Mouse (Mus musculus): ENCODE measurements around the gene Ptpn7. TPM values are rescaled to one million over a fixed set of nuclear protein-coding genes. Genes with fewer than 3 reads are reported as not detected.

Gene Ptpn7
- polyA plus RNA-seq, 1 experiment from 2014 or later, result 0.24 TPM

- H3K4me2 ChIP-seq (ENCODE audit: low read length), result no peak overlapping the region
- ATAC-seq, result no peak
- H3K9me3 ChIP-seq (ENCODE audit: control insufficient read depth, low read length), result no peaks in the 10 kb centered on the region
- no peak overlapping the region for H3K9ac ChIP-seq (ENCODE audit: low read depth, low read length)
- peaks cover 2% of the 10 kb centered on the region; the same call in 1 of the 2 replicates for H3K4me1 ChIP-seq (ENCODE audit: control insufficient read depth, insufficient read depth, low read depth, low read length)
- H3K4me3 ChIP-seq (ENCODE audit: low read length), result no peak overlapping the region
- WGBS, result 45% methylated on average over 6 of the region's 6 CpGs
- H3K27me3 ChIP-seq (replicated peaks; ENCODE audit: control insufficient read depth, insufficient read depth, low read length), result 0 out of 2 replicates have a peak, but pooled peaks cover 2% of the 10 kb centered on the region
- no peaks in the 10 kb centered on the region for H3K36me3 ChIP-seq (ENCODE audit: control insufficient read depth, insufficient read depth, low read length)
- no peak overlapping the region for H3K27ac ChIP-seq (ENCODE audit: low read depth, low read length)
These were observed 1.5 kb upstream of the Ptpn7 start for GRCm38 (mm10) chr1:135131034-135131433.

DNA sequence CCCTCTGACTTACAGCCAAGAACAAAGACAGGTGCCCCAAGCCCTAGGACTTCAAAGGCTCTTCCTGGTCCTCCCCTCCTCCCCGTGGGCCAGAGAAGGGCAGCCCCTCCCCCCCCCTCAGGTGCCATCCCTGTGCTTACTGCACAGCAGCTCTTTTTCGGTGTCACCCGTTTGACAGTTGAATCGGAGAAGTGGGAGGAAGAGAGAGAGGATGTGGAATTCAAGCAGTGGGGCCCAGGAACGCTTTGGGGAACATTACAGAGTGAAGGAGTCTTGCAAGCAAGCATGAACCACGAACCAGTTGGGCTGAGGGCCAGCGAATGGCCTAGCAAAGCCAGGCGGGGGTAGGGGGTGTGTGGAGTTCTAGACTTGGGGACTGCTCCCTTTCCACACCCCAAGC, 940 bp upstream of the Ptpn7 start:
- Histone ChIP-seq H3K27me3 (replicated peaks; ENCODE audit: control insufficient read depth, insufficient read depth, low read length) (0 out of 2 replicates have a peak, but pooled peaks cover 2% of the 10 kb centered on the region), H3K4me2 (ENCODE audit: low read length) (no peak overlapping the region), H3K4me3 (ENCODE audit: low read length) (no peak overlapping the region), H3K9me3 (ENCODE audit: control insufficient read depth, low read length) (no peaks in the 10 kb centered on the region), H3K27ac (ENCODE audit: low read depth, low read length) (no peak overlapping the region), H3K36me3 (ENCODE audit: control insufficient read depth, insufficient read depth, low read length) (no peaks in the 10 kb centered on the region), H3K9ac (ENCODE audit: low read depth, low read length) (no peak overlapping the region), H3K4me1 (ENCODE audit: control insufficient read depth, insufficient read depth, low read depth, low read length) (peaks cover 2% of the 10 kb centered on the region; the same call in 1 of the 2 replicates)
- WGBS, result 68% methylated on average over 8 of the region's 8 CpGs
- ATAC-seq, result no peak

GRCm38 (mm10) chr1:135132893-135133369, 431 bp downstream of the Ptpn7 start:
- Histone ChIP-seq H3K4me2 (ENCODE audit: low read length) (no peak overlapping the region), H3K36me3 (ENCODE audit: control insufficient read depth, insufficient read depth, low read length) (no peaks in the 10 kb centered on the region), H3K27ac (ENCODE audit: low read depth, low read length) (no peak overlapping the region), H3K27me3 (replicated peaks; ENCODE audit: control insufficient read depth, insufficient read depth, low read length) (0 out of 2 replicates have a peak, but pooled peaks cover 2% of the 10 kb centered on the region), H3K9me3 (ENCODE audit: control insufficient read depth, low read length) (no peaks in the 10 kb centered on the region), H3K4me3 (ENCODE audit: low read length) (no peak overlapping the region), H3K4me1 (ENCODE audit: control insufficient read depth, insufficient read depth, low read depth, low read length) (no peaks in the 10 kb centered on the region; the same call in 1 of the 2 replicates), H3K9ac (ENCODE audit: low read depth, low read length) (no peak overlapping the region)
- ATAC-seq, result no peak
- WGBS, result 92% methylated on average over 9 of the region's 9 CpGs

GRCm38 (mm10) chr1:135133678-135134435, 1.4 kb downstream of the Ptpn7 start:
- no peak for ATAC-seq
- H3K9ac ChIP-seq (ENCODE audit: low read depth, low read length), result no peak overlapping the region
- no peak overlapping the region for H3K4me3 ChIP-seq (ENCODE audit: low read length)
- no peak overlapping the region for H3K27ac ChIP-seq (ENCODE audit: low read depth, low read length)
- 88% methylated on average over 10 of the region's 10 CpGs for WGBS
- H3K9me3 ChIP-seq (ENCODE audit: control insufficient read depth, low read length), result no peaks in the 10 kb centered on the region
- no peak overlapping the region for H3K4me2 ChIP-seq (ENCODE audit: low read length)
- H3K4me1 ChIP-seq (ENCODE audit: control insufficient read depth, insufficient read depth, low read depth, low read length), result no peaks in the 10 kb centered on the region; the same call in 1 of the 2 replicates
- H3K36me3 ChIP-seq (ENCODE audit: control insufficient read depth, insufficient read depth, low read length), result no peaks in the 10 kb centered on the region
- H3K27me3 ChIP-seq (replicated peaks; ENCODE audit: control insufficient read depth, insufficient read depth, low read length), result 0 out of 2 replicates have a peak, but pooled peaks cover 2% of the 10 kb centered on the region

- H3K9ac ChIP-seq (ENCODE audit: low read depth, low read length), result no peak overlapping the region
- H3K4me1 ChIP-seq (ENCODE audit: control insufficient read depth, insufficient read depth, low read depth, low read length), result no peaks in the 10 kb centered on the region; the same call in 1 of the 2 replicates
- H3K27me3 ChIP-seq (replicated peaks; ENCODE audit: control insufficient read depth, insufficient read depth, low read length), result no peaks in the 10 kb centered on the region
- H3K4me3 ChIP-seq (ENCODE audit: low read length), result no peak overlapping the region
- no peaks in the 10 kb centered on the region for H3K36me3 ChIP-seq (ENCODE audit: control insufficient read depth, insufficient read depth, low read length)
- no peak overlapping the region for H3K27ac ChIP-seq (ENCODE audit: low read depth, low read length)
- H3K4me2 ChIP-seq (ENCODE audit: low read length), result no peak overlapping the region
- ATAC-seq, result no peak
- H3K9me3 ChIP-seq (ENCODE audit: control insufficient read depth, low read length), result no peaks in the 10 kb centered on the region
- WGBS, result 91% methylated on average over 8 of the region's 8 CpGs
These were observed 2.7 kb downstream of the Ptpn7 start for GRCm38 (mm10) chr1:135135111-135135787.

DNA sequence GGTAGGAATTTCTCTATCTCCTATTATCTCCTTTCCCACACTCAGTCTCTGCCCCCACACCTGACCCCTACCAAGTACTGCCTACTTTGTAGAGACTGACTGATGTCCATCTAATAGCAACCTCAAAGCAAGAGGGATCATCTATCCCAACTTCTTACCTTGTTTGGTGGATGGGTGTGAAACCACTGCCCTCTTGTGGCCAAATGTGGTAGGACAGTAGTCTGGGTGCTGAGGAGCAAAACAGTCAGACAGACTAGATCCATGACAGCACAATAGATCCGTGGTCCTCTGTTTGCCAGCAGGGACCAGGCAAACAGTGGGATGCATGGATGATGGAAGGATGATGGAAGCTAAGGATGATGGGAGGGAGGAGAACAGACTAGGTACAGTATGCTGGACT, 4.0 kb downstream of the Ptpn7 start:
- no peak overlapping the region for H3K27ac ChIP-seq (ENCODE audit: low read depth, low read length)
- H3K4me3 ChIP-seq (ENCODE audit: low read length), result no peak overlapping the region
- no peaks in the 10 kb centered on the region for H3K27me3 ChIP-seq (replicated peaks; ENCODE audit: control insufficient read depth, insufficient read depth, low read length)
- no peaks in the 10 kb centered on the region; the same call in 1 of the 2 replicates for H3K4me1 ChIP-seq (ENCODE audit: control insufficient read depth, insufficient read depth, low read depth, low read length)
- peak; percentile 67; the same call in 1 of the 2 replicates for ATAC-seq
- H3K9ac ChIP-seq (ENCODE audit: low read depth, low read length), result no peak overlapping the region
- H3K36me3 ChIP-seq (ENCODE audit: control insufficient read depth, insufficient read depth, low read length), result no peaks in the 10 kb centered on the region
- WGBS, result 0% methylated on average over 1 of the region's 1 CpGs
- H3K9me3 ChIP-seq (ENCODE audit: control insufficient read depth, low read length), result no peaks in the 10 kb centered on the region
- no peak overlapping the region for H3K4me2 ChIP-seq (ENCODE audit: low read length)

DNA sequence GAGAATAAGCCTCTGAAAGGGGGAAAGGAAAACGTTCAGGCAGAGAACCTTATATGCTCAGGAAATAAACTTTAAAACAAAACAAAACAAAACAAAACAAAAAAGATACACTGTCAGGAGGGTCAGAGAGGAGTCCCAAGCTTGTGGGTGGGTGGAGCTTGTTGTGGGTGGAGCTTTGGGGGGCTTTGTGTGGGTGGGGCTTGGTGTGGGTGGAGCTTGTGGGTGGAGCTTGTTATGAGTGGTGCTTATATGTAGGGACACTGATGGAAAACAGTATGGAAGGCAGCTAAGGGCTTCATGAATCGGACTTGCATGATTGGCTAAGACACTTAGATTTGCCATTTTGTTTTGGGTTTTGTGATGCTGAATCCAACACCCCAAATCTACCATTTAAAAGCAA, 7.4 kb downstream of the Ptpn7 start:
- no peak overlapping the region for H3K4me3 ChIP-seq (ENCODE audit: low read length)
- no peaks in the 10 kb centered on the region for H3K4me1 ChIP-seq (ENCODE audit: control insufficient read depth, insufficient read depth, low read depth, low read length)
- no peaks in the 10 kb centered on the region for H3K9me3 ChIP-seq (ENCODE audit: control insufficient read depth, low read length)
- H3K27ac ChIP-seq (ENCODE audit: low read depth, low read length), result no peak overlapping the region
- no peaks in the 10 kb centered on the region for H3K36me3 ChIP-seq (ENCODE audit: control insufficient read depth, insufficient read depth, low read length)
- no peak overlapping the region for H3K9ac ChIP-seq (ENCODE audit: low read depth, low read length)
- 80% methylated on average over 2 of the region's 2 CpGs for WGBS
- no peak for ATAC-seq
- no peaks in the 10 kb centered on the region for H3K27me3 ChIP-seq (replicated peaks; ENCODE audit: control insufficient read depth, insufficient read depth, low read length)
- no peak overlapping the region for H3K4me2 ChIP-seq (ENCODE audit: low read length)

GRCm38 (mm10) chr1:135142452-135142851, 10.0 kb downstream of the Ptpn7 start:
- 79% methylated on average over 2 of the region's 2 CpGs for WGBS

GRCm38 (mm10) chr1:135143940-135144339, 11.4 kb downstream of the Ptpn7 start:
- ATAC-seq, result no peak
- H3K4me1 ChIP-seq (ENCODE audit: control insufficient read depth, insufficient read depth, low read depth, low read length), result peaks cover 14% of the 10 kb centered on the region
- H3K9ac ChIP-seq (ENCODE audit: low read depth, low read length), result no peak overlapping the region
- 93% methylated on average over 2 of the region's 2 CpGs for WGBS
- H3K36me3 ChIP-seq (ENCODE audit: control insufficient read depth, insufficient read depth, low read length), result no peaks in the 10 kb centered on the region
- no peak overlapping the region for H3K4me2 ChIP-seq (ENCODE audit: low read length)
- no peak overlapping the region for H3K27ac ChIP-seq (ENCODE audit: low read depth, low read length)
- no peak overlapping the region for H3K4me3 ChIP-seq (ENCODE audit: low read length)
- no peaks in the 10 kb centered on the region for H3K27me3 ChIP-seq (replicated peaks; ENCODE audit: control insufficient read depth, insufficient read depth, low read length)
- H3K9me3 ChIP-seq (ENCODE audit: control insufficient read depth, low read length), result no peaks in the 10 kb centered on the region

More at GRCm38 (mm10) chr1:135142452-135142851, 10.0 kb downstream of the Ptpn7 start:
- ATAC-seq, result no peak
- Histone ChIP-seq H3K9ac (ENCODE audit: low read depth, low read length) (no peak overlapping the region), H3K4me1 (ENCODE audit: control insufficient read depth, insufficient read depth, low read depth, low read length) (peaks cover 6% of the 10 kb centered on the region), H3K4me2 (ENCODE audit: low read length) (no peak overlapping the region), H3K36me3 (ENCODE audit: control insufficient read depth, insufficient read depth, low read length) (no peaks in the 10 kb centered on the region), H3K9me3 (ENCODE audit: control insufficient read depth, low read length) (no peaks in the 10 kb centered on the region), H3K4me3 (ENCODE audit: low read length) (no peak overlapping the region), H3K27ac (ENCODE audit: low read depth, low read length) (no peak overlapping the region), H3K27me3 (replicated peaks; ENCODE audit: control insufficient read depth, insufficient read depth, low read length) (no peaks in the 10 kb centered on the region)
